Mouse (Mus musculus) midbrain, embryonic 15.5 days (tissue): ENCODE measurements at regions not wholly inside any gene's neighbourhood (a gene's known extent, or its start where the extent isn't known, plus 50 kb on each side); places are given as distances from the start of the nearest gene placed in this dataset.

Experiments used
- ATAC-seq: fragments of 200-750 bp; cut with Nextera tagmentation; replicated peaks from 2 replicates; pipeline ENCODE4 v1.8.0; 2017; ENCODE audit warnings: moderate TSS enrichment
- H3K27ac ChIP-seq: fragments of 300-500 bp; sonication (generic); 2 replicates; pipeline ENCODE4 v1.5.1; 2015; ENCODE audit warnings: mild to moderate bottlenecking, inconsistent platforms
- H3K27me3 ChIP-seq: fragments of 300-500 bp; sonication (generic); replicated peaks from 2 replicates; pipeline ENCODE4 v1.6.1; 2015; ENCODE audit warnings: inconsistent platforms
- H3K36me3 ChIP-seq: fragments of 300-500 bp; sonication (generic); replicated peaks from 2 replicates; pipeline ENCODE4 v1.6.1; 2015; ENCODE audit warnings: inconsistent platforms
- H3K4me1 ChIP-seq: fragments of 300-500 bp; sonication (generic); 2 replicates; pipeline ENCODE4 v1.6.1; 2015; ENCODE audit warnings: inconsistent platforms
- H3K4me2 ChIP-seq: fragments of 300-500 bp; sonication (generic); 2 replicates; pipeline ENCODE4 v1.6.1; 2015; ENCODE audit warnings: inconsistent platforms, mild to moderate bottlenecking, moderate library complexity
- H3K4me3 ChIP-seq: fragments of 300-500 bp; sonication (generic); 2 replicates; pipeline ENCODE4 v1.5.1; 2015; ENCODE audit warnings: mild to moderate bottlenecking, inconsistent platforms
- H3K9ac ChIP-seq: fragments of 300-500 bp; sonication (generic); 2 replicates; pipeline ENCODE4 v1.6.1; 2015; ENCODE audit warnings: mild to moderate bottlenecking, inconsistent platforms
- H3K9me3 ChIP-seq: fragments of 300-500 bp; sonication (generic); 2 replicates; pipeline ENCODE4 v1.6.1; 2016; ENCODE audit warnings: inconsistent platforms
- WGBS: fragments of 180-500 bp; shearing (Covaris S2); methylation state at CpG from one replicate; pipeline ENCODE4 v1.1.7; 2015; ENCODE audit warnings: mixed read lengths; 5-methylcytosine and 5-hydroxymethylcytosine counted together

DNA sequence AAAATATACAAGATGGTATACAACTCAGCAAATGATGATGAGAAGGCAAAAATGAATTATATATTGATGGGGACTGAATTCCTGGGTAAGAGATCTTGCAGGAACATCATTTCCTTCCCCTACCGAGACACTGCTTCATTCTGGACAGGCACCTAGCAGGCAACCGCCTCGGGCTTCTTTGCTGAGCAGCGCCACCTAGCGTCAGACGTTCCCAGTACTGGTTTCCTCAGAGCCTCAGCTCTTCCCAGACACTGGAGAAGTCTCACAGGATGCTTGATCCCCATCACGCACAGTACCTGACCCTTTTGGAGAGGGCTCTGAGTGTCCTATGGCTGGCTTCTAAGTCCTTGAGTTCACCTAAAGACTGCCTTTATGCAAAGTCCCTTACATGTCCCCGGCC is 80.8 kb upstream of the Arrdc4 start:
- WGBS: 16% methylated on average over 8 of the region's 8 CpGs

DNA sequence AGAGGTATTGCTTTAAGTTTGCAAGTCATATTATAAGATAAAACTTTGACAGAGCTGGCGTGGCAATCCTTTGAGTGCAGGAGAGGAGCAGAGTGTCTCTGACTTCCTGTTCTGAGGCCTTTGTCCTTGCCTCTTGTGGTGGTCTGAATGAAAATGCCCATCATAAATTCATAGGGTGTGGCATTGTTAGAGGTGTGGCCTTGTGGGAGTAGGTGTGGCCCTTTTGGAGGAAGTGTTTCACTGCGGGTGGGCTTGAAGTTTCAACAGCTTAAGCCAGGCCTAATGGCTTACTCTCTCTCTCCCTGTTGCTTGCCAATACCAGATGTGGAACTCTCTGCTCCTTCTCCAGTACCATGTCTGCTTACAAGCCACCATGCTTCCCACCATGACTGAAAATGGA is 75.4 kb upstream of the Arrdc4 start:
- ATAC-seq: no peak
- H3K36me3 ChIP-seq: no peaks in the 10 kb centered on the region
- no peak overlapping the region for H3K27ac ChIP-seq
- 90% methylated on average over 2 of the region's 2 CpGs for WGBS
- H3K4me3 ChIP-seq: no peak overlapping the region
- H3K9ac ChIP-seq: no peak overlapping the region
- no peaks in the 10 kb centered on the region for H3K4me1 ChIP-seq
- H3K9me3 ChIP-seq: no peaks in the 10 kb centered on the region
- no peak overlapping the region for H3K4me2 ChIP-seq
- H3K27me3 ChIP-seq: no peaks in the 10 kb centered on the region

More for the DNA sequence above, 80.8 kb upstream of the Arrdc4 start:
- ATAC-seq: peak; percentile 77; the same call in 1 of the 2 replicates
- Histone ChIP-seq H3K27ac (no peak overlapping the region), H3K4me3 (no peak overlapping the region), H3K36me3 (no peaks in the 10 kb centered on the region), H3K9ac (no peak overlapping the region), H3K27me3 (no peaks in the 10 kb centered on the region), H3K4me2 (no peak overlapping the region), H3K9me3 (no peaks in the 10 kb centered on the region), H3K4me1 (no peaks in the 10 kb centered on the region; the same call in 1 of the 2 replicates)

GRCm38 (mm10) chr7:68823646-68824045 is 74.6 kb upstream of the Arrdc4 start:
- H3K27ac ChIP-seq: no peak overlapping the region
- H3K4me3 ChIP-seq: no peak overlapping the region
- H3K4me1 ChIP-seq: no peaks in the 10 kb centered on the region
- no peak for ATAC-seq
- H3K36me3 ChIP-seq: no peaks in the 10 kb centered on the region
- no peaks in the 10 kb centered on the region for H3K27me3 ChIP-seq
- no peak overlapping the region for H3K9ac ChIP-seq
- H3K9me3 ChIP-seq: no peaks in the 10 kb centered on the region
- 72% methylated on average over 2 of the region's 2 CpGs for WGBS
- no peak overlapping the region for H3K4me2 ChIP-seq

GRCm38 (mm10) chr7:68823189-68823588 is 74.1 kb upstream of the Arrdc4 start:
- WGBS: 4% methylated on average over 7 of the region's 7 CpGs
- peak; percentile 70 for ATAC-seq
- Histone ChIP-seq H3K27me3 (no peaks in the 10 kb centered on the region), H3K27ac (no peak overlapping the region), H3K36me3 (no peaks in the 10 kb centered on the region), H3K4me1 (no peaks in the 10 kb centered on the region), H3K4me3 (no peak overlapping the region), H3K9ac (no peak overlapping the region), H3K9me3 (no peaks in the 10 kb centered on the region), H3K4me2 (no peak overlapping the region)

- H3K9me3 ChIP-seq: no peaks in the 10 kb centered on the region
- H3K4me2 ChIP-seq: no peak overlapping the region
- H3K4me1 ChIP-seq: peaks cover under 1% of the 10 kb centered on the region; the same call in 1 of the 2 replicates
- no peak overlapping the region for H3K4me3 ChIP-seq
- H3K27ac ChIP-seq: no peak overlapping the region
- no peaks in the 10 kb centered on the region for H3K36me3 ChIP-seq
- 94% methylated on average over 15 of the region's 15 CpGs for WGBS
- no peak for ATAC-seq
- H3K27me3 ChIP-seq: no peaks in the 10 kb centered on the region
- no peak overlapping the region for H3K9ac ChIP-seq
Measured at GRCm38 (mm10) chr7:68814823-68815666, 66.0 kb upstream of the Arrdc4 start.

DNA sequence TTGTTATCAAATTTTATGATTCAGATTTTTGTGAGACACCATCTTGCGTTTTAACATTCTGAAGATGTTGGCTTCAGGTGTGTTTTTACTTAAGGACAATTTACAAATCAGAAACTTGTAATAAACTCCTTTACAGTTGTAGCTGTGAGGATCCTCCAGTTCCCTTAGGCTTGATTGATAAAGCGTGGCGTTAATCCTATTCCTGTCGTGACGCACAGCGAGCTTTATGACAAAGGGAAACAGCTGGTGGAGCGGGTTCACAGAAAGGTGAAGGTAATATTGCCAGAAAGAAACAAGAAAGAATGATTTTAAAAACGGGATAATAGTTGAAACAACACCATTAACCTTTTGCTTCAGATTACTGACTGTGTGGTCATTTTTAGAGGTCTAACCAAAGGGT is 60.7 kb upstream of the Arrdc4 start:
- Histone ChIP-seq H3K27me3 (no peaks in the 10 kb centered on the region), H3K4me1 (peaks cover 5% of the 10 kb centered on the region; the same call in 1 of the 2 replicates), H3K27ac (no peak overlapping the region), H3K9ac (no peak overlapping the region), H3K9me3 (no peaks in the 10 kb centered on the region), H3K4me3 (no peak overlapping the region), H3K36me3 (no peaks in the 10 kb centered on the region), H3K4me2 (no peak overlapping the region)
- ATAC-seq: no peak
- WGBS: 41% methylated on average over 8 of the region's 8 CpGs
